Mouse (Mus musculus) heart, postnatal 0 days (tissue): ENCODE data around the gene Reep3. TPM values are rescaled to one million over a fixed set of nuclear protein-coding genes. Genes with fewer than 3 reads are reported as not detected.
A peak's percentile ranks its signal among the peaks of the same experiment; 100 is the strongest.

Source experiments
- ATAC-seq: fragments of 200-750 bp; cut with Nextera tagmentation; 2 replicates; pipeline ENCODE4 v1.8.0; 2017; ENCODE audit warnings: low read depth, moderate number of reproducible peaks, moderate library complexity; ENCODE audit not compliant: insufficient read depth
- DNase-seq: peaks from one replicate; pipeline ENCODE4 v3.0.0-alpha.2; 2016; ENCODE audit warnings: low spot score
- H3K27ac ChIP-seq: fragments of 300-500 bp; sonication (generic); 2 replicates; pipeline ENCODE4 v1.5.1; 2014; ENCODE audit warnings: low read depth, mild to moderate bottlenecking
- H3K27me3 ChIP-seq: fragments of 300-500 bp; sonication (generic); 2 replicates; pipeline ENCODE4 v1.6.1; 2014; ENCODE audit warnings: low read length, mixed read lengths; ENCODE audit not compliant: control insufficient read depth, insufficient read depth
- H3K36me3 ChIP-seq: fragments of 300-500 bp; sonication (generic); replicated peaks from 2 replicates; pipeline ENCODE4 v1.6.1; 2014; ENCODE audit warnings: low read length, mixed read lengths; ENCODE audit not compliant: control insufficient read depth, insufficient read depth
- H3K4me1 ChIP-seq: fragments of 300-500 bp; sonication (generic); 2 replicates; pipeline ENCODE4 v1.6.1; 2014; ENCODE audit warnings: antibody characterized with exemption; ENCODE audit not compliant: control insufficient read depth, insufficient read depth
- H3K4me2 ChIP-seq: fragments of 300-500 bp; sonication (generic); 2 replicates; pipeline ENCODE4 v1.6.1; 2014; ENCODE audit warnings: low read depth, mild to moderate bottlenecking, low read length, moderate library complexity
- H3K4me3 ChIP-seq: fragments of 300-500 bp; sonication (generic); 2 replicates; pipeline ENCODE4 v1.5.1; 2014; ENCODE audit warnings: low read depth, low read length
- H3K9ac ChIP-seq: fragments of 300-500 bp; sonication (generic); replicated peaks from 2 replicates; pipeline ENCODE4 v1.6.1; 2014; ENCODE audit warnings: low read depth, low read length, mixed read lengths
- H3K9me3 ChIP-seq: fragments of 300-500 bp; sonication (generic); replicated peaks from 2 replicates; pipeline ENCODE4 v1.6.1; 2016; ENCODE audit warnings: low read length; ENCODE audit not compliant: control insufficient read depth
- CTCF ChIP-seq: IDR thresholded peaks from 2 replicates; pipeline ENCODE4 v1.5.1; 2016; ENCODE audit warnings: antibody characterized with exemption, control low read depth, low read depth
- EP300 ChIP-seq: IDR thresholded peaks from 2 replicates; pipeline ENCODE4 v1.6.1; 2016; ENCODE audit warnings: antibody characterized with exemption, low read depth
- WGBS: fragments of 180-500 bp; shearing (Covaris S2); extraction: QIAGEN DNeasy Blood & Tissue Kit; methylation state at CpG from one replicate; pipeline ENCODE4 v1.1.7; 2014; 5-methylcytosine and 5-hydroxymethylcytosine counted together
- polyA plus RNA-seq: library from polyadenylated mRNA; unstranded; fragments of >200 nt; fragmentation: Nextera tagmentation; extraction: Ambion mirVana; gene quantifications from 2 replicates; pipeline ENCODE4 v1.2.1, GENCODE M21; 2015
- total RNA-seq: library from RNA; depleted of rRNA; stranded (reverse); fragments of >200 nt; gene quantifications from 2 replicates; pipeline ENCODE4 v1.2.3, GENCODE M21; 2014; ENCODE audit warnings: low replicate concordance

Reep3 gene
- total and polyA plus RNA-seq, 2 experiments from 2014 or later, result 26.6 to 26.8 TPM

GRCm38 (mm10) chr10:67111044-67111798 is 14.5 kb upstream of the Reep3 start:
- TF ChIP-seq EP300 (no peak), CTCF (no peak)
- Histone ChIP-seq H3K4me3 (no peak overlapping the region), H3K36me3 (peaks cover 6% of the 10 kb centered on the region), H3K4me2 (no peak overlapping the region), H3K27ac (peak overlapping the region; percentile 15; the same call in 1 of the 2 replicates), H3K27me3 (no peaks in the 10 kb centered on the region), H3K9ac (no peak overlapping the region), H3K4me1 (peaks cover 54% of the 10 kb centered on the region), H3K9me3 (no peaks in the 10 kb centered on the region)
- WGBS, result 57% methylated on average over 14 of the region's 14 CpGs
- DNase-seq (no peak), ATAC-seq (no peak)

GRCm38 (mm10) chr10:67109635-67110034 is 12.9 kb upstream of the Reep3 start:
- H3K4me3 ChIP-seq, result no peak overlapping the region
- TF ChIP-seq CTCF (no peak), EP300 (no peak)
- H3K36me3 ChIP-seq, result peaks cover 6% of the 10 kb centered on the region
- no peak for ATAC-seq
- WGBS, result 86% methylated on average over 5 of the region's 5 CpGs
- no peak overlapping the region for H3K4me2 ChIP-seq
- H3K9ac ChIP-seq, result no peak overlapping the region
- no peak overlapping the region for H3K27ac ChIP-seq
- DNase-seq, result no peak
- H3K9me3 ChIP-seq, result no peaks in the 10 kb centered on the region
- H3K27me3 ChIP-seq, result no peaks in the 10 kb centered on the region
- peaks cover 57% of the 10 kb centered on the region for H3K4me1 ChIP-seq

- DNase-seq (no peak), ATAC-seq (no peak)
- Histone ChIP-seq H3K9me3 (no peaks in the 10 kb centered on the region), H3K27ac (no peak overlapping the region), H3K9ac (no peak overlapping the region), H3K4me3 (no peak overlapping the region), H3K36me3 (peaks cover 6% of the 10 kb centered on the region), H3K4me1 (peaks cover 73% of the 10 kb centered on the region), H3K4me2 (no peak overlapping the region), H3K27me3 (no peaks in the 10 kb centered on the region)
- WGBS, result 57% methylated on average over 9 of the region's 9 CpGs
- no peak for TF ChIP-seq CTCF
- TF ChIP-seq EP300, result no peak
Observed at GRCm38 (mm10) chr10:67108096-67108495, 11.4 kb upstream of the Reep3 start.

- H3K27me3 ChIP-seq, result no peaks in the 10 kb centered on the region
- H3K9ac ChIP-seq, result no peak overlapping the region
- no peak overlapping the region for H3K27ac ChIP-seq
- no peak for DNase-seq
- H3K4me2 ChIP-seq, result no peak overlapping the region
- no peak for TF ChIP-seq EP300
- TF ChIP-seq CTCF, result no peak
- no peak overlapping the region for H3K4me3 ChIP-seq
- 64% methylated on average over 9 of the region's 9 CpGs for WGBS
- peaks cover 77% of the 10 kb centered on the region for H3K4me1 ChIP-seq
- no peak for ATAC-seq
- peaks cover 6% of the 10 kb centered on the region for H3K36me3 ChIP-seq
- H3K9me3 ChIP-seq, result no peaks in the 10 kb centered on the region
Observed at GRCm38 (mm10) chr10:67107017-67107761, 10.4 kb upstream of the Reep3 start.

- Histone ChIP-seq H3K4me1 (peaks cover 76% of the 10 kb centered on the region), H3K27me3 (no peaks in the 10 kb centered on the region), H3K9me3 (no peaks in the 10 kb centered on the region), H3K9ac (no peak overlapping the region), H3K4me3 (no peak overlapping the region), H3K27ac (no peak overlapping the region), H3K4me2 (no peak overlapping the region), H3K36me3 (peaks cover 12% of the 10 kb centered on the region)
- TF ChIP-seq EP300, result no peak
- TF ChIP-seq CTCF, result no peak
- 65% methylated on average over 6 of the region's 6 CpGs for WGBS
- no peak for ATAC-seq
- DNase-seq, result no peak
Observed at GRCm38 (mm10) chr10:67106400-67106799, 9.7 kb upstream of the Reep3 start.
